21 mouse cellular contexts compared by ENCODE assay signal in the genomic region with DNA sequence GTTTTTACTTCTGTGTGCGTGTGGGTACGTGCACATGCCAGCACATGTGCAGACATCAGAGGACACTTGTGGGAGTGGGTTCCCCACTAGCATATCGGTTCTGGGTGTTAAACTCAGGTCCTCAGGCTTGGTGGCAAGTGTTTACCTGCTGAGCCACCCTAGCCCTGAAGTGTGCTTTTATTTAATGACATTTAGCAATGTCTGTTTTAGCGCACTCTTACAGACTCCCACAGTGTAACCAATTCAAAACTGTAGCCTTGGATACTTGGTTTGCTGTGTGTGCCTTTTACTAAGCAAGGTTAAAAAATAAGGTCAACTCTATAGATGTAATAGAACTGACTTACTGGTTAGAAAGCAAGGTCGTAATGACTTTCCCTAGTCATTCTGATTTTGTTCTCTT. TPM values are rescaled to one million over a fixed set of nuclear protein-coding genes. Genes with fewer than 3 reads are reported as not detected.
DNase-seq lines count a peak whose midpoint lies in the region; ATAC-seq and TF ChIP-seq lines count a peak whose summit lies in the region.
"Had no signal": no experiment of that assay in that cellular context is flagged by ENCODE, and none has a peak within 500 bp of the region (broad histone marks: within the 10 kb centered on the region; RNA-seq: fewer than 3 reads in every experiment).

No protein-coding gene starts in this region.

- H3K4me3 ChIP-seq in gastrocnemius, adult 2 months, result peak overlapping the region; percentile 98
- H3K4me3 ChIP-seq in liver, embryonic 15.5 days (replicated peaks), result no peak overlapping the region
- H3K4me3 ChIP-seq in liver, embryonic 12.5 days, result no peak overlapping the region
- H3K4me3 ChIP-seq in bone marrow macrophage, adult 2 months (ENCODE audit: insufficient read depth, low read length), result peak overlapping the region; percentile 55
- peak overlapping the region; percentile 96; the same call in 1 of the 2 replicates for H3K4me3 ChIP-seq in hindbrain, postnatal 0 days (ENCODE audit: low read length)
- H3K4me3 ChIP-seq: forebrain, embryonic 15.5 days; heart, embryonic 10.5 days; kidney, embryonic 15.5 days had no signal

- H3K4me1 ChIP-seq in liver, embryonic 15.5 days (replicated peaks), result peaks cover 77% of the 10 kb centered on the region
- H3K4me1 ChIP-seq in liver, embryonic 12.5 days, result peaks cover 80% of the 10 kb centered on the region
- H3K4me1 ChIP-seq in bone marrow macrophage, adult 2 months (ENCODE audit: control insufficient read depth, insufficient read depth, low read length), result peaks cover 47% of the 10 kb centered on the region
- peaks cover 35% of the 10 kb centered on the region for H3K4me1 ChIP-seq in hindbrain, postnatal 0 days (ENCODE audit: insufficient read depth, low read length)

- no peak for DNase-seq in gastrocnemius, adult 2 months
- DNase-seq in gastrocnemius, postnatal 25 days, result no peak
- no peak for DNase-seq in hindbrain, postnatal 0 days (ENCODE audit: low spot score)
- DNase-seq in embryo, embryonic 10 days (ENCODE audit: low spot score), result no peak
- DNase-seq in adrenal gland, postnatal 25 days, result no peak
- DNase-seq: adrenal gland, postnatal 10 days; cerebellum, postnatal 36 days; gastrocnemius, postnatal 14 days; heart, postnatal 4 days; layer of hippocampus, adult 9-11 months; left cerebral cortex, postnatal 4 days; lung, postnatal 36 days; right cerebral cortex, postnatal 4 days had no signal

- H3K9ac ChIP-seq in liver, embryonic 15.5 days, result no peak overlapping the region
- H3K9ac ChIP-seq in liver, embryonic 12.5 days, result no peak overlapping the region
- H3K9ac ChIP-seq in hindbrain, postnatal 0 days (replicated peaks; ENCODE audit: low read length), result no peak overlapping the region
- H3K9ac ChIP-seq: forebrain, embryonic 15.5 days; kidney, embryonic 15.5 days had no signal

- H3K36me3 ChIP-seq in liver, embryonic 15.5 days (replicated peaks), result peaks cover 30% of the 10 kb centered on the region
- H3K36me3 ChIP-seq in liver, embryonic 12.5 days, result peaks cover 46% of the 10 kb centered on the region
- H3K36me3 ChIP-seq in hindbrain, postnatal 0 days (ENCODE audit: insufficient read depth, low read length), result no peaks in the 10 kb centered on the region

- no peaks in the 10 kb centered on the region for H3K27me3 ChIP-seq in liver, embryonic 15.5 days
- no peaks in the 10 kb centered on the region for H3K27me3 ChIP-seq in liver, embryonic 12.5 days (replicated peaks)
- no peaks in the 10 kb centered on the region for H3K27me3 ChIP-seq in hindbrain, postnatal 0 days (ENCODE audit: insufficient read depth, low read length)
- H3K27me3 ChIP-seq: forebrain, embryonic 15.5 days; kidney, embryonic 15.5 days had no signal

- 91% methylated on average over 5 of the region's 5 CpGs for WGBS in liver, embryonic 15.5 days (ENCODE audit: insufficient replicate concordance)
- WGBS in liver, embryonic 12.5 days (ENCODE audit: insufficient replicate concordance), result 98% methylated on average over 5 of the region's 5 CpGs
- 78% methylated on average over 5 of the region's 5 CpGs for WGBS in hindbrain, postnatal 0 days

- ATAC-seq in liver, embryonic 15.5 days (ENCODE audit: insufficient read depth), result no peak
- no peak for ATAC-seq in liver, embryonic 12.5 days
- ATAC-seq in hindbrain, postnatal 0 days, result no peak
- ATAC-seq: forebrain, embryonic 15.5 days had no signal

- peak overlapping the region; percentile 99 for H3K27ac ChIP-seq in gastrocnemius, adult 2 months
- no peak overlapping the region for H3K27ac ChIP-seq in liver, embryonic 15.5 days (replicated peaks)
- no peak overlapping the region for H3K27ac ChIP-seq in liver, embryonic 12.5 days
- no peak overlapping the region for H3K27ac ChIP-seq in bone marrow macrophage, adult 2 months (ENCODE audit: insufficient read depth, low read depth, low read length)
- H3K27ac ChIP-seq in hindbrain, postnatal 0 days, result no peak overlapping the region
- H3K27ac ChIP-seq: forebrain, embryonic 15.5 days; kidney, embryonic 15.5 days had no signal

- TF ChIP-seq POLR2A in bone marrow macrophage, adult 2 months (IDR thresholded peaks at IDR 0.05; ENCODE audit: borderline replicate concordance, low read depth, low read length), result no peak

- TF ChIP-seq CTCF in gastrocnemius, adult 2 months (IDR thresholded peaks at IDR 0.05), result no peak
- no peak for TF ChIP-seq CTCF in bone marrow macrophage, adult 2 months (IDR thresholded peaks at IDR 0.05; ENCODE audit: low read depth, low read length)
- TF ChIP-seq CTCF in hindbrain, postnatal 0 days (IDR thresholded peaks at IDR 0.05; ENCODE audit: low read depth), result no peak

- H3K4me2 ChIP-seq in liver, embryonic 15.5 days, result peak overlapping the region; percentile 81; the same call in 1 of the 2 replicates
- H3K4me2 ChIP-seq in liver, embryonic 12.5 days, result no peak overlapping the region; the same call in 1 of the 2 replicates
- peak overlapping the region; percentile 89 for H3K4me2 ChIP-seq in hindbrain, postnatal 0 days (ENCODE audit: low read depth, low read length)

- intact Hi-C loops in gastrocnemius, adult 2 months (cut with DNase I), result no loop called here

- no peaks in the 10 kb centered on the region for H3K9me3 ChIP-seq in liver, embryonic 15.5 days (replicated peaks)
- H3K9me3 ChIP-seq in liver, embryonic 12.5 days (replicated peaks), result no peaks in the 10 kb centered on the region
- H3K9me3 ChIP-seq in hindbrain, postnatal 0 days (ENCODE audit: low read length), result no peaks in the 10 kb centered on the region
- H3K9me3 ChIP-seq: forebrain, embryonic 15.5 days; G1E; heart, embryonic 10.5 days; kidney, embryonic 15.5 days had no signal

RNA-seq across cellular contexts. Expression of a gene that starts 3.2 kb away (rescaled TPM):
- total RNA-seq in gastrocnemius, adult 2 months (2021), result 10 to 100 TPM; 25.6 to 27.8 TPM
- total RNA-seq in gastrocnemius, postnatal 25 days (2021), result 10 to 100 TPM; 24.2 to 25.3 TPM
- polyA plus RNA-seq in liver, embryonic 15.5 days (2015; fragmentation: Nextera tagmentation; extraction: Ambion mirVana), result 13.3 and 14.7 TPM in 2 replicates
- 18.0 and 19.4 TPM in 2 replicates for polyA plus RNA-seq in liver, embryonic 12.5 days (2016; fragmentation: Nextera tagmentation; extraction: Ambion mirVana)
- 77.0 and 84.9 TPM in 2 replicates for polyA plus RNA-seq in bone marrow macrophage, adult 2 months (2012; ENCODE audit: insufficient read depth, insufficient read length, missing spikeins)
- 55.0 and 69.3 TPM in 2 replicates for total RNA-seq in hindbrain, postnatal 0 days (2014; rRNA removed)
- 38.1 and 44.4 TPM in 2 replicates for polyA plus RNA-seq in hindbrain, postnatal 0 days (2015; fragmentation: Nextera tagmentation; extraction: Ambion mirVana)
- total RNA-seq in adrenal gland, postnatal 25 days (2021), result 52.6 and 68.3 TPM in 2 replicates

RNA-seq across cellular contexts. Expression of a gene that starts 47.9 kb away (rescaled TPM):
- not detected for total RNA-seq in gastrocnemius, adult 2 months (2021)
- total RNA-seq in gastrocnemius, postnatal 25 days (2021), result not detected
- polyA plus RNA-seq in liver, embryonic 15.5 days (2015; fragmentation: Nextera tagmentation; extraction: Ambion mirVana), result not detected in 2 replicates
- polyA plus RNA-seq in liver, embryonic 12.5 days (2016; fragmentation: Nextera tagmentation; extraction: Ambion mirVana), result not detected in 2 replicates
- polyA plus RNA-seq in bone marrow macrophage, adult 2 months (2012; ENCODE audit: insufficient read depth, insufficient read length, missing spikeins), result 0.40 and 0.49 TPM in 2 replicates
- total RNA-seq in hindbrain, postnatal 0 days (2014; rRNA removed), result not detected in 2 replicates
- not detected in 2 replicates for polyA plus RNA-seq in hindbrain, postnatal 0 days (2015; fragmentation: Nextera tagmentation; extraction: Ambion mirVana)
- total RNA-seq in adrenal gland, postnatal 25 days (2021), result not detected in 2 replicates
- total RNA-seq: adrenal gland, postnatal 10 days; gastrocnemius, postnatal 14 days; heart, postnatal 4 days; left cerebral cortex, postnatal 4 days had no signal
- polyA plus RNA-seq: C2C12; forebrain, embryonic 15.5 days; G1E; heart, embryonic 10.5 days; kidney, embryonic 15.5 days had no signal

RNA-seq across cellular contexts. Expression of a gene that starts 59.9 kb away (rescaled TPM):
- 10 to 100 TPM; 70.4 to 71.7 TPM for total RNA-seq in gastrocnemius, adult 2 months (2021)
- total RNA-seq in gastrocnemius, postnatal 25 days (2021), result 10 to 100 TPM; 54.0 to 63.0 TPM
- 10.8 and 11.1 TPM in 2 replicates for polyA plus RNA-seq in liver, embryonic 15.5 days (2015; fragmentation: Nextera tagmentation; extraction: Ambion mirVana)
- polyA plus RNA-seq in liver, embryonic 12.5 days (2016; fragmentation: Nextera tagmentation; extraction: Ambion mirVana), result 15.6 and 17.8 TPM in 2 replicates
- 32.5 and 35.5 TPM in 2 replicates for polyA plus RNA-seq in bone marrow macrophage, adult 2 months (2012; ENCODE audit: insufficient read depth, insufficient read length, missing spikeins)
- total RNA-seq in hindbrain, postnatal 0 days (2014; rRNA removed), result 145 and 151 TPM in 2 replicates
- 38.4 and 38.8 TPM in 2 replicates for polyA plus RNA-seq in hindbrain, postnatal 0 days (2015; fragmentation: Nextera tagmentation; extraction: Ambion mirVana)
- total RNA-seq in adrenal gland, postnatal 25 days (2021), result 41.9 and 53.9 TPM in 2 replicates

Comparison
In these comparisons a context has a peak if more than half of its experiments do, and no peak if none do; other contexts are left out.
1. H3K4me3 ChIP-seq: peak in gastrocnemius, adult 2 months (single experiment), bone marrow macrophage, adult 2 months (single experiment) and hindbrain, postnatal 0 days (single experiment); none in liver, embryonic 15.5 days (single experiment) and liver, embryonic 12.5 days (single experiment).